Mouse (Mus musculus) neural tube, embryonic 13.5 days (tissue): ENCODE measurements around the gene Tspyl2. TPM values are rescaled to one million over a fixed set of nuclear protein-coding genes. Genes with fewer than 3 reads are reported as not detected.
"Not testable (repeated sequence)": the region's sequence is repeated elsewhere in the genome, so short reads cannot be mapped to it uniquely, and the experiment has no call there.

Source experiments
- ATAC-seq: fragments of 200-750 bp; cut with Nextera tagmentation; 2 replicates; pipeline ENCODE4 v1.8.0; 2017; ENCODE audit warnings: low read depth, mild to moderate bottlenecking, moderate TSS enrichment, moderate library complexity
- H3K27ac ChIP-seq: fragments of 300-500 bp; sonication (generic); replicated peaks from 2 replicates; pipeline ENCODE4 v1.5.1; 2015; ENCODE audit warnings: moderate library complexity, mild to moderate bottlenecking, inconsistent platforms
- H3K27me3 ChIP-seq: fragments of 300-500 bp; sonication (generic); 2 replicates; pipeline ENCODE4 v1.6.1; 2015; ENCODE audit warnings: mild to moderate bottlenecking, inconsistent platforms
- H3K36me3 ChIP-seq: fragments of 300-500 bp; sonication (generic); 2 replicates; pipeline ENCODE4 v1.6.1; 2015; ENCODE audit warnings: mild to moderate bottlenecking, inconsistent platforms
- H3K4me1 ChIP-seq: fragments of 300-500 bp; sonication (generic); replicated peaks from 2 replicates; pipeline ENCODE4 v1.6.1; 2015; ENCODE audit warnings: inconsistent platforms
- H3K4me2 ChIP-seq: fragments of 300-500 bp; sonication (generic); 2 replicates; pipeline ENCODE4 v1.6.1; 2015; ENCODE audit warnings: inconsistent platforms, mild to moderate bottlenecking, moderate library complexity
- H3K4me3 ChIP-seq: fragments of 300-500 bp; sonication (generic); 2 replicates; pipeline ENCODE4 v1.5.1; 2015; ENCODE audit warnings: mild to moderate bottlenecking, inconsistent platforms
- H3K9ac ChIP-seq: fragments of 300-500 bp; sonication (generic); 2 replicates; pipeline ENCODE4 v1.6.1; 2015; ENCODE audit warnings: moderate library complexity, mild to moderate bottlenecking, inconsistent platforms
- H3K9me3 ChIP-seq: fragments of 300-500 bp; sonication (generic); 2 replicates; pipeline ENCODE4 v1.6.1; 2016; ENCODE audit warnings: inconsistent platforms
- WGBS: fragments of 180-500 bp; shearing (Covaris S2); methylation state at CpG from one replicate; pipeline ENCODE4 v1.1.7; 2015; 5-methylcytosine and 5-hydroxymethylcytosine counted together
- polyA plus RNA-seq: library from polyadenylated mRNA; unstranded; fragments of >200 nt; fragmentation: Nextera tagmentation; extraction: Ambion mirVana; gene quantifications from 2 replicates; pipeline ENCODE4 v1.2.1, GENCODE M21; 2015

The Tspyl2 gene
- polyA plus RNA-seq, result 56.7 and 57.7 TPM in 2 replicates

DNA sequence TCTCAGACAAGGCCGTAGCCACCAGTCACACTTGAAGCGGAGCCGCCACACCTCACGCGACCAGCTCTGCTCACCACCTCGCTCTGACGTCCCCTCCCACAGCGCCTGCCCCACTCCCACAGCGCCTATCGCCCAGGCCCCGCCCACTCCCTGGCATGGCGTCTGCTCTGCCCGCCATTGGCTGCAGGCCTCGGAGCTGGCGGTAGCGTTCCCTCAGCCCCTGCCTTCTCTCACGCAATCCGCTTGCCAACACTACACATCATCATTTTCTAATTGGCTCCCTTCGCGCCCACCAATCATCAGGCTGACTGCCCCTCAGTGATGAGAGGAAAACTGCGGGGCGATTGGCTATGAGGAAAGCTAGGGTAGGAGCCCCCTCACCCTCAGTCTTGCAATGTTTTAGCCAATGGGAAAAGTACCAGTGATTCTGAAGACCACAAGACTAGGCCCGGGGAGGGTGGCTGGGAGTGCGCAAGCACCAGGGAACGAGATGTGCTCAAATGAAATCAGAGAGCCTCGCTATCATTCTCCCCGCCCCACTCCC lies at the start of gene Tspyl2:
TSS of gene Tspyl2 (minus strand) at position 68 of the 544 bp plus-strand sequence.
- peak; percentile 98 for ATAC-seq
- H3K4me1 ChIP-seq, result peaks cover 28% of the 10 kb centered on the region
- peaks cover 97% of the 10 kb centered on the region for H3K27me3 ChIP-seq

DNA sequence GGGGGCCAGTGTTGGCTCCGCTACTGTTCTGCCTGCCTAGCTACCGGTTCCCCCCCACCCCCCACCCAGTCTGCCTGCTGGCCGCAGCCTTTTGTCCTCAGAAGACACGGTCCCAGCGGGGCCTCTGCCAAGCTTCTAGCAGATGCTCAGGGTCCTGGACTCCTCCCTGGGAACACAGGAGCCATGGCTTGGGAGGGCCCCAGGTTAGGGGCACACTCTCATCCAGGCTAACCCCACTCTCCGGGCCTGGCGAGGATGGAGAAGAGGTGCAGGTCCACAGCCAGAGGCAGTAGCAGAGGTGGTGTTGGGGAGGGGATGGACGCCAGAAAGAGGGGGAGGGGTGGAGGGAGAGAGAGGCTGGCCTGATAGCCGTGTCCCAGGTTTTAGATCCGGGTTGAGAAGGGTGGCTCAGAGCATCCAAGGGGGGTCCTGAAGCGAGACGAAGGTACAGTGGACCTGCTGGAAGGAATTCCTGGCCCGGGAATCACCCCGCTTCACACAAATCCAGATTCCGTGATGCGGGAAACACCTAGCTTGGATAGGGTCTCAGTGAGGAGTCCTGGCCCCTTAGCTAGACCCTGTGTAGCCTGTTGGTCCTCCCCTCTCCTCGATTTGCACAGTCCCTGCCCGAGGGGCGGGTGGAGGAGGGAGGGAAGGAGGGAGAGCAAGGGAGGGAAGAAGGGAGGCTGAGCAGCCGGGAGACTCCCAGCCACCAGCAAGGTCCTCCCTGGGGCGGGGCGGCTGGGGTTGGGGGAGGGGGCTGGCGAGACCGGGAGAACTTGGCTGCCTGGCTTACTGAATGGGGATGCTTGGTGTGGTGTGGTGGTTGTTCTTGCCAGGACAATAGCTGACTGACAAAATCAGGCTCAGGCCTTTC lies 26.4 kb upstream of the Tspyl2 start, which contains the start of gene Gpr173:
TSS of gene Gpr173 (minus strand) at position 308 of the 877 bp plus-strand sequence.
- peak within 1 kb of the TSS; percentile 83 for H3K9ac ChIP-seq
- peaks cover 85% of the 10 kb centered on the region for H3K27me3 ChIP-seq
- WGBS, result 17% methylated on average over 23 of the region's 24 CpGs
- peak within 1 kb of the TSS; percentile 89 for H3K27ac ChIP-seq
- no peaks in the 10 kb centered on the region for H3K36me3 ChIP-seq
- H3K9me3 ChIP-seq, result no peaks in the 10 kb centered on the region
- ATAC-seq, result peak; percentile 97
- H3K4me1 ChIP-seq, result peaks cover 36% of the 10 kb centered on the region
- H3K4me2 ChIP-seq, result peak within 1 kb of the TSS; percentile 64
- peak within 1 kb of the TSS; percentile 59 for H3K4me3 ChIP-seq

More for the DNA sequence above, at the start of gene Tspyl2:
- Histone ChIP-seq H3K4me3 (peak within 1 kb of the TSS; percentile 61), H3K4me2 (peak within 1 kb of the TSS; percentile 72), H3K27ac (peak within 1 kb of the TSS; percentile 91), H3K9me3 (no peaks in the 10 kb centered on the region), H3K36me3 (peaks cover 34% of the 10 kb centered on the region), H3K9ac (peak within 1 kb of the TSS; percentile 86)
- 10% methylated on average over 21 of the region's 27 CpGs for WGBS

DNA sequence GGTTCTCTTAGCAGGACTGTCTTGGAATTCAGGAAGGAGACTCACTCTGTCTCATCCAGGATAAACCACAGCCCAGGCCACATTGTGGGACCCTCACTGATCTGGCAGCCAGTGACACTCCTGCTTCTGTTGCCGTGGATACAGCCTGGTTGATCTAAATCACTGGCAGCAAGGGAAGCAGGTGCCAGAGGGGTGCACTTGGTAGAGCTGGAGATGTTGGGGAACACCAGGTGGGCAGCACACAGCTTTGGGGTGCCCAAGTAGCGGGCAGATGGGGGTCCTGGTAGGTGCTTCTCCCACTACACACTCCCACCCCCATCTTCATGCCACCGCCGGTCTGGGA lies 25.8 kb upstream of the Tspyl2 start:
- Histone ChIP-seq H3K9me3 (no peaks in the 10 kb centered on the region), H3K4me1 (peaks cover 36% of the 10 kb centered on the region), H3K4me3 (peak overlapping the region; percentile 59), H3K36me3 (no peaks in the 10 kb centered on the region), H3K4me2 (peak overlapping the region; percentile 64), H3K27ac (peak overlapping the region; percentile 89), H3K27me3 (peaks cover 84% of the 10 kb centered on the region), H3K9ac (peak overlapping the region; percentile 83)
- ATAC-seq, result peak; percentile 62
- 18% methylated on average over 4 of the region's 4 CpGs for WGBS

DNA sequence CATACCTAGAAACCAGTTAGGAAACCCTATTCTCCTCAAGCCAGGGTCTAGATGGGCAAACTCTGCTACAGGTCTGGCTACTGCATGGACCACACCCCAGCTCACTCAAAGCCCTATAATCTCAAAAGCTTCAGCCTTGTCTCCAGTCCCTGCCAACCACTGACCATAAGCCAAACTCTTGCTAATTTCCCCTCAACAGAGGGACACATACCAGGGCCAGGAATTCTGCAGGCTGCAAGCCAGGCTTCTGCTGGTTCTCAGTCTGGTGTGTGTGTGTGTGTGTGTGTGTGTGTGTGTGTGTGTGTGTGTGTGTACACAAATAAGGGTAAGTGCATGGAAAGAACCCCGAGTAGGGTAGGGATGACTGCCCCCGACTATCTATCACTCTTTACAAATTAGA lies 24.2 kb upstream of the Tspyl2 start:
- WGBS, result 63% methylated on average over 2 of the region's 2 CpGs
- Histone ChIP-seq H3K9ac (0 out of 2 replicates have a peak overlapping the region, but pooled peaks have one; percentile 26), H3K4me3 (peak overlapping the region; percentile 59), H3K27me3 (peaks cover 89% of the 10 kb centered on the region), H3K9me3 (no peaks in the 10 kb centered on the region), H3K4me2 (peak overlapping the region; percentile 64), H3K27ac (no peak overlapping the region), H3K4me1 (peaks cover 36% of the 10 kb centered on the region), H3K36me3 (no peaks in the 10 kb centered on the region)
- no peak for ATAC-seq

DNA sequence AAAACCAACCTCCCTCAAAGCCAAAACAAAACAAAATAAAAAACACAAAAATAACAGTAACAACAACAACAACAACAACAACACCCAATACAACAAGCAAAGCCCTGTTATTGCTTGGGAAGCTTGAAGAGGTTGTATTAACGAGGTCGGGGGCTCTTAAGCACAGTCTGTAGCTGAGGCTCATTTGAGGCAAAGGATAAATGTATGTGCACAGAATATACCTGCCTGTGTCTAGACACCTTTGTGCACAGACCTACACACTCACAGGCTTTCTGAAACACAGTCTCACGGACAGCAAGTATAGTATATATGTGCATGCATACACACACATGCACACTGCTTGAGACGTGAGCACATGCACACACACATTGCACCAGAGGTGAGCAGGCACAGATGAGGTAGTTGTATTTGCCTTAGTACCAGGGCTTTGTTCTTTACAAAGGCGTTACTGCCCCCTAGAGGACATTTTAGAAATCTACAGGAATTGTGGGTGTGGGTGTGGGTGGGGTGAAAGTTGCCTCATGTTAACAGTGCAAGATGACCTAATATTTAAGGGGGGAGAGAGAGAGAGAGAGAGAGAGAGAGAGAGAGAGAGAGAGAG lies 10.4 kb upstream of the Tspyl2 start:
- H3K9me3 ChIP-seq, result no peaks in the 10 kb centered on the region
- H3K4me2 ChIP-seq, result no peak overlapping the region
- ATAC-seq, result peak; percentile 87
- H3K36me3 ChIP-seq, result no peaks in the 10 kb centered on the region
- 30% methylated on average over 5 of the region's 5 CpGs for WGBS
- no peak overlapping the region for H3K27ac ChIP-seq
- H3K27me3 ChIP-seq, result peaks cover 72% of the 10 kb centered on the region
- no peak overlapping the region for H3K4me3 ChIP-seq
- H3K4me1 ChIP-seq, result no peaks in the 10 kb centered on the region
- no peak overlapping the region for H3K9ac ChIP-seq

DNA sequence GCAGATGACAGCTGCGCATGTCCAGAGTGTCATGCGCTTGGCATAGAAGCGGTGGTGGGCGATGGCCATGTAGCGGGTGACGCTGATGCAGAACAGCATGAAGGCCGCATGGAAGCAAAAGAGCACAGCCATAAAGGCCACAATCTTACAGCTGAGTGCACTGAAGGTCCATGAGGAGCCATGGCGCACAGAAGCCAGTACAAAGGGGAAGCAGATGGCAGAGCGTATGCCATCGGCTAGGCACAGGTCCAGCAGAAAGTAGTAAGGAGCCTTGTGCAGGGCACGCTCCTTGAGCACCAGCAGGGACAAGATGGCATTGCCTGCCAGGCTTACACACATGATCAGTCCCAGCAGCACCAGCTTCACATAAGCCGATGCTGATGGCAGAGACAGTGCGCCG lies 4.8 kb upstream of the Tspyl2 start:
- ATAC-seq, result no peak
- Histone ChIP-seq H3K27ac (no peak overlapping the region), H3K27me3 (peaks cover 86% of the 10 kb centered on the region), H3K4me1 (no peaks in the 10 kb centered on the region), H3K4me2 (no peak overlapping the region), H3K9ac (no peak overlapping the region), H3K4me3 (no peak overlapping the region), H3K9me3 (no peaks in the 10 kb centered on the region), H3K36me3 (peaks cover 13% of the 10 kb centered on the region)
- 91% methylated on average over 14 of the region's 14 CpGs for WGBS

DNA sequence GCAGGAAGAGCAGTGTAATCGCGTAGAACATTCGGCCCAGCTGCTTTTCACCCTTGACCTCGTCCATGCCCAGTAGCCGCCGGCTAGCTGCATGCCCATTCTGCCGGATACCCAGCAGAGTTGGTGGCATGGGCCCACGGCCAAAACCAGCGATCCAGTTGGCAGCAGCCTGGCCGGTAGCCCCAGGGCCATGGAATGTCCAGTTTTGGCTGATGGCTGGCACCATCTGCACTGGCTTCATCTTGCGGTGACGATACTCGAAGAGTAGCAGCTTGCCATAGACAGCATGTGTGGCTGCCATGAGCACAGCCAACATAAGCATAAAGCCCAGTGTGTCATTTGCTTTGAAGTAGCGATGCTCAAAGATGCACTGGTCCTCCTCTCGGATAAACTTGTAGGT lies 4.4 kb upstream of the Tspyl2 start:
- Histone ChIP-seq H3K9ac (no peak overlapping the region), H3K4me1 (no peaks in the 10 kb centered on the region), H3K27me3 (peaks cover 89% of the 10 kb centered on the region), H3K4me2 (no peak overlapping the region), H3K36me3 (peaks cover 13% of the 10 kb centered on the region), H3K9me3 (no peaks in the 10 kb centered on the region), H3K4me3 (no peak overlapping the region), H3K27ac (no peak overlapping the region)
- 92% methylated on average over 14 of the region's 15 CpGs for WGBS
- no peak for ATAC-seq

DNA sequence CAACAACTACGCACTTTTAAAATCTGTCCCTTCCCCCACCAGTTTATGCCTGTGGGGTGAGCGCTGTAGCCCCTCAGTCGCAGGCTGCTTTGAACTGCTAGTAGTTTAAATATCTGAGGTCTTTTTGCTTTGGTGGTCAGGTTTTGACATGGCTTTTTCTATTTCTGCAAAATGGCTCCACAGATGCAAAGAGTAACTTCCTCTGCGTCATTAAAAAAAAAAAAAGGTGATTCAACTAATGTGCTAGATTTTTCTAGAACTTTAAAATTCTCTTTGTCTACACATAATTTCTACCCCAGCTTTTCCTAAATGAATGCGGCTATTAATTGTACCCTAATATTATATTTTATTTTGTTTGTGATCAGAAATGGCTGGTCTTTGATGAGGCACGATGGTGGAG lies 678 bp upstream of the Tspyl2 start:
- Histone ChIP-seq H3K27me3 (peaks cover 96% of the 10 kb centered on the region), H3K27ac (peak overlapping the region; percentile 91), H3K36me3 (peaks cover 34% of the 10 kb centered on the region), H3K4me1 (peaks cover 23% of the 10 kb centered on the region), H3K4me3 (peak overlapping the region; percentile 61), H3K4me2 (peak overlapping the region; percentile 47), H3K9me3 (no peaks in the 10 kb centered on the region), H3K9ac (peak overlapping the region; percentile 54; the same call in 1 of the 2 replicates)
- no peak for ATAC-seq
- 34% methylated on average over 6 of the region's 6 CpGs for WGBS

DNA sequence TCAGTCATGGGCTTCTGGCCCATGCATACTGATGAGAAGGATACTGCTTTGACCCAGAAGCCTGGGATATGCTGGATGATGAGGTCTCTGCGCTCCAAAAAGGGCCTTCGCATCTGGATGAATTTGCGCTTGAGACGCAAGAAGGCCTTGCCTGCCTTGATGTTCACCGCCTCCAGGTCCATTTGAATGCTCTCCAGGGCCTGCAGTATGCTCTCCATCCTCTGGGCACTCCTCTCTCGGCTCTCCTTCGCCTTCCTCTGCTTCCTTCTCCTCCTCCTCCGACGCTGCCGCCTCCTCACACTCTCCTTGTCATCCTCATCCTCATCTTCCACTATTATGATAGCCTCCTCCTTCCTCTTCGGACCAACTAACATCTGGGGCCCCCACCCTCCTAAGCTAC lies 729 bp downstream of the Tspyl2 start:
- no peaks in the 10 kb centered on the region for H3K9me3 ChIP-seq
- peak overlapping the region; percentile 72 for H3K4me2 ChIP-seq
- H3K4me3 ChIP-seq, result peak overlapping the region; percentile 61
- peak overlapping the region; percentile 86 for H3K9ac ChIP-seq
- peaks cover 33% of the 10 kb centered on the region for H3K4me1 ChIP-seq
- H3K36me3 ChIP-seq, result peaks cover 26% of the 10 kb centered on the region
- WGBS, result 24% methylated on average over 11 of the region's 11 CpGs
- peaks cover 97% of the 10 kb centered on the region for H3K27me3 ChIP-seq
- ATAC-seq, result no peak
- peak overlapping the region; percentile 91 for H3K27ac ChIP-seq

DNA sequence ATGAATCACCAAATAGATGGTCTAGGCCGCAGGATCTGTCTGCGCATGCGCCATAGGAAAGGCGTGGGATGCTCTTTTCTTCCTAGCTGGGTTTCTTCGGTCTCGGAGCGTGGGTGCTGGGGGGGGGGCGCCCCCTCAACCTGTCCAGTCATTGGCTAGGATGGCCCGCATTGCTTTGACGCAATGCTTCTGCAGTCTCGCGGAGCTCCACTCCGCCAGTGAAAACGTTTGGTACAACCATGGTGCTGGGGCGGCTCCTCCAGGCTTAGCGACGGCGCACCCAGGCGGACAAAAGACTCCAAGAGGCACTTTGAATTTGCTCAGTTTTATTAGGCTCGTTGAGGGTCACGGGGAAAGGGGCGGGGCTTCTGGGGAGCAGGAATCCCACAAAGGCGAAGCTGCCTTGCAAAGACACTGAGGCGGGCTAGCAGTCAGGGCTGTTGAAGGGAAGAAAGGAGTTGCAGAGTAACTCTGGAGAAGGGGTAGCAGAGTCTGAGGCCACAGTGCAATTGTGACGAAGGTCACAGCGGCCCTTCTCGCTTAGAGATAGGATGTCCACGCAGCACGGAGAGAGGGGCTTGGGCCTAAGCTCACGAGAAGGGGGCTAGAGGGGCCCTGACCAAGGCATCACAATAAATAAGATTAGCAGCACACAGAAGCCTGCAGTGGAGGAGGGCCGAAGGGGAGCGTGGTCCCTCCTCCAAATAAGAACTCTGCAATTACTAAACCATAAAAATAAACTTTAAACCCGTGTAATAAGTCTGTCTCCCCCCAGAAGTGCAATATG lies 5.5 kb downstream of the Tspyl2 start:
- 13% methylated on average over 33 of the region's 33 CpGs for WGBS
- Histone ChIP-seq H3K9ac (peak overlapping the region; percentile 67), H3K27ac (peak overlapping the region; percentile 93), H3K4me3 (peak overlapping the region; percentile 25), H3K36me3 (peaks cover 20% of the 10 kb centered on the region), H3K9me3 (no peaks in the 10 kb centered on the region), H3K27me3 (peaks cover 66% of the 10 kb centered on the region), H3K4me1 (peaks cover 33% of the 10 kb centered on the region), H3K4me2 (peak overlapping the region; percentile 50)
- peak; percentile 99 for ATAC-seq

DNA sequence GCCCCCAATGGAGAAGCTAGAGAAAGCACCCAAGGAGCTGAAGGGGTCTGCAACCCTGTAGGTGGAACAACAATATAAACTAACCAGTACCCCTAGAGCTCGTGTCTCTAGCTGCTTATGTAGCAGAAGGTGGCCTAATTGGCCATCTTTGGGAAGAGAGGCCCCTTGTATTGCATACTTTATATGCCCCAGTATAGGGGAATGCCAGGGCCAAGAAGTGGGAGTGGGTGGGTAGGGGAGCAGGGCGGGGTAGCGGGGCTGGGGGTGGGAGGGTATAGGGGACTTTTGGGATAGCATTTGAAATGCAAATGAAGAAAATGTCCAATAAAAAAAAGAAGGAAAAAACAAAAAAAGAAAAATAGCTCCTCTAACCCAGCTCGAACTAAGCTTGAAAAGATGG lies 6.1 kb downstream of the Tspyl2 start:
- not testable (repeated sequence) for H3K4me3 ChIP-seq, H3K9me3 ChIP-seq, H3K9ac ChIP-seq
- Histone ChIP-seq H3K27ac (peak overlapping the region; percentile 93), H3K36me3 (peaks cover 20% of the 10 kb centered on the region), H3K4me2 (peak overlapping the region; percentile 50), H3K4me1 (peaks cover 30% of the 10 kb centered on the region), H3K27me3 (peaks cover 66% of the 10 kb centered on the region)
- ATAC-seq, result peak; percentile 40
- WGBS, result 44% methylated on average over 4 of the region's 4 CpGs
